Mouse (Mus musculus): Measurements from ENCODE around the gene Rab30. TPM values are rescaled to one million over a fixed set of nuclear protein-coding genes. Genes with fewer than 3 reads are reported as not detected.

The Rab30 gene
- polyA plus RNA-seq, 1 experiment = 12.9 TPM

GRCm38 (mm10) chr7:92730465-92730864 lies 10.9 kb upstream of the Rab30 start:
- TF ChIP-seq CTCF (IDR thresholded peaks at IDR 0.05; ENCODE audit: borderline replicate concordance, extremely low read depth, insufficient read depth, insufficient read length) = no peak
- no peak for TF ChIP-seq POLR2A (IDR thresholded peaks at IDR 0.05; ENCODE audit: borderline replicate concordance, extremely low read depth, insufficient read depth, insufficient read length, poor library complexity, severe bottlenecking)
- no peak for DNase-seq (ENCODE audit: low read depth)

GRCm38 (mm10) chr7:92730959-92731358 lies 10.4 kb upstream of the Rab30 start:
- TF ChIP-seq POLR2A (IDR thresholded peaks at IDR 0.05; ENCODE audit: borderline replicate concordance, extremely low read depth, insufficient read depth, insufficient read length, poor library complexity, severe bottlenecking) (no peak), CTCF (IDR thresholded peaks at IDR 0.05; ENCODE audit: borderline replicate concordance, extremely low read depth, insufficient read depth, insufficient read length) (no peak)
- no peak for DNase-seq (ENCODE audit: low read depth)

GRCm38 (mm10) chr7:92732136-92732535 lies 9.3 kb upstream of the Rab30 start:
- TF ChIP-seq CTCF (IDR thresholded peaks at IDR 0.05; ENCODE audit: borderline replicate concordance, extremely low read depth, insufficient read depth, insufficient read length) = no peak
- TF ChIP-seq POLR2A (IDR thresholded peaks at IDR 0.05; ENCODE audit: borderline replicate concordance, extremely low read depth, insufficient read depth, insufficient read length, poor library complexity, severe bottlenecking) = no peak
- DNase-seq (ENCODE audit: low read depth) = no peak

- DNase-seq (ENCODE audit: low read depth) = no peak
- TF ChIP-seq POLR2A (IDR thresholded peaks at IDR 0.05; ENCODE audit: borderline replicate concordance, extremely low read depth, insufficient read depth, insufficient read length, poor library complexity, severe bottlenecking) (no peak), CTCF (IDR thresholded peaks at IDR 0.05; ENCODE audit: borderline replicate concordance, extremely low read depth, insufficient read depth, insufficient read length) (no peak)
These were observed 3.8 kb upstream of the Rab30 start for GRCm38 (mm10) chr7:92737560-92737959.

- TF ChIP-seq CTCF (IDR thresholded peaks at IDR 0.05; ENCODE audit: borderline replicate concordance, extremely low read depth, insufficient read depth, insufficient read length) = no peak
- no peak for TF ChIP-seq POLR2A (IDR thresholded peaks at IDR 0.05; ENCODE audit: borderline replicate concordance, extremely low read depth, insufficient read depth, insufficient read length, poor library complexity, severe bottlenecking)
- peak; percentile 47 for DNase-seq (ENCODE audit: low read depth)
These were observed 1.4 kb upstream of the Rab30 start for GRCm38 (mm10) chr7:92739956-92740355.

GRCm38 (mm10) chr7:92740411-92741115 lies 840 bp upstream of the Rab30 start:
- no peak for TF ChIP-seq POLR2A (IDR thresholded peaks at IDR 0.05; ENCODE audit: borderline replicate concordance, extremely low read depth, insufficient read depth, insufficient read length, poor library complexity, severe bottlenecking)
- no peak for TF ChIP-seq CTCF (IDR thresholded peaks at IDR 0.05; ENCODE audit: borderline replicate concordance, extremely low read depth, insufficient read depth, insufficient read length)
- DNase-seq (ENCODE audit: low read depth) = peak; percentile 61

GRCm38 (mm10) chr7:92741861-92742249 lies 452 bp downstream of the Rab30 start:
- no peak for TF ChIP-seq CTCF (IDR thresholded peaks at IDR 0.05; ENCODE audit: borderline replicate concordance, extremely low read depth, insufficient read depth, insufficient read length)
- TF ChIP-seq POLR2A (IDR thresholded peaks at IDR 0.05; ENCODE audit: borderline replicate concordance, extremely low read depth, insufficient read depth, insufficient read length, poor library complexity, severe bottlenecking) = no peak
- DNase-seq (ENCODE audit: low read depth) = no peak

GRCm38 (mm10) chr7:92742341-92742741 lies 938 bp downstream of the Rab30 start:
- DNase-seq (ENCODE audit: low read depth) = peak; percentile 66
- TF ChIP-seq CTCF (IDR thresholded peaks at IDR 0.05; ENCODE audit: borderline replicate concordance, extremely low read depth, insufficient read depth, insufficient read length) = no peak
- no peak for TF ChIP-seq POLR2A (IDR thresholded peaks at IDR 0.05; ENCODE audit: borderline replicate concordance, extremely low read depth, insufficient read depth, insufficient read length, poor library complexity, severe bottlenecking)

- DNase-seq (ENCODE audit: low read depth) = peak; percentile 44
- no peak for TF ChIP-seq POLR2A (IDR thresholded peaks at IDR 0.05; ENCODE audit: borderline replicate concordance, extremely low read depth, insufficient read depth, insufficient read length, poor library complexity, severe bottlenecking)
- TF ChIP-seq CTCF (IDR thresholded peaks at IDR 0.05; ENCODE audit: borderline replicate concordance, extremely low read depth, insufficient read depth, insufficient read length) = no peak
These were observed 1.4 kb downstream of the Rab30 start for GRCm38 (mm10) chr7:92742774-92743173.

- peak; percentile 34 for DNase-seq (ENCODE audit: low read depth)
- TF ChIP-seq CTCF (IDR thresholded peaks at IDR 0.05; ENCODE audit: borderline replicate concordance, extremely low read depth, insufficient read depth, insufficient read length) (no peak), POLR2A (IDR thresholded peaks at IDR 0.05; ENCODE audit: borderline replicate concordance, extremely low read depth, insufficient read depth, insufficient read length, poor library complexity, severe bottlenecking) (no peak)
These were observed 1.9 kb downstream of the Rab30 start for GRCm38 (mm10) chr7:92743325-92743724.

GRCm38 (mm10) chr7:92750395-92750794 lies 9.0 kb downstream of the Rab30 start:
- no peak for DNase-seq (ENCODE audit: low read depth)
- TF ChIP-seq CTCF (IDR thresholded peaks at IDR 0.05; ENCODE audit: borderline replicate concordance, extremely low read depth, insufficient read depth, insufficient read length) (no peak), POLR2A (IDR thresholded peaks at IDR 0.05; ENCODE audit: borderline replicate concordance, extremely low read depth, insufficient read depth, insufficient read length, poor library complexity, severe bottlenecking) (no peak)

- DNase-seq (ENCODE audit: low read depth) = no peak
- no peak for TF ChIP-seq POLR2A (IDR thresholded peaks at IDR 0.05; ENCODE audit: borderline replicate concordance, extremely low read depth, insufficient read depth, insufficient read length, poor library complexity, severe bottlenecking)
- no peak for TF ChIP-seq CTCF (IDR thresholded peaks at IDR 0.05; ENCODE audit: borderline replicate concordance, extremely low read depth, insufficient read depth, insufficient read length)
These were observed 16.7 kb downstream of the Rab30 start for GRCm38 (mm10) chr7:92758067-92758466.
